Mouse (Mus musculus): ENCODE measurements at regions not wholly inside any gene's neighbourhood (a gene's known extent, or its start where the extent isn't known, plus 50 kb on each side); places are given as distances from the start of the nearest gene placed in this dataset.

DNA sequence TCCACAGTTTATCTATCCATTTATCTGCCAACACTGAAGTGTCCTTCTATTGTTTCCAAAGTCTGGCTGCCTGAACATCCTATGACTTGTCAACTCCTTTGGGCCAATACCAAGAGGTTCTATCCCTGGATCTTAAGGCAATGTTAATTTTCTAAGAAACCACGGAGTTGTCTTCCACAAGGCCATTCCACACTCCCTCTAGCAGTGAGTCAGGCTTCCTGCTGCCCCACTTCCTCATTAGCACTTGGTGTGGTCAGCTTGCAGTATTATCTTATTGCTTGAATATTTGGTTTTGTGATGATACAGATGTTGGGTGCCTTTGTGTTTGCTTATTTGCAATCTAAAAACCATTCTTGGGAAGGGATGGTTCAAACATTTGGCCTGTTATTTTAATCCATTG lies 87.5 kb upstream of the Ppp2r2d start:
- no peaks in the 10 kb centered on the region for H3K4me1 ChIP-seq (ENCODE audit: control insufficient read depth, insufficient read depth, low read length)
- no peak overlapping the region for H3K4me3 ChIP-seq (ENCODE audit: insufficient read depth, low read depth, low read length)
- 61% methylated on average over 1 of the region's 1 CpGs for WGBS
- no peak overlapping the region for H3K27ac ChIP-seq (ENCODE audit: insufficient read depth, low read depth, low read length)
- no peak for TF ChIP-seq CTCF (IDR thresholded peaks at IDR 0.05; ENCODE audit: insufficient read depth, low read depth, low read length)
- TF ChIP-seq POLR2A (IDR thresholded peaks at IDR 0.05; ENCODE audit: insufficient read depth, low read depth, low read length) = no peak

DNA sequence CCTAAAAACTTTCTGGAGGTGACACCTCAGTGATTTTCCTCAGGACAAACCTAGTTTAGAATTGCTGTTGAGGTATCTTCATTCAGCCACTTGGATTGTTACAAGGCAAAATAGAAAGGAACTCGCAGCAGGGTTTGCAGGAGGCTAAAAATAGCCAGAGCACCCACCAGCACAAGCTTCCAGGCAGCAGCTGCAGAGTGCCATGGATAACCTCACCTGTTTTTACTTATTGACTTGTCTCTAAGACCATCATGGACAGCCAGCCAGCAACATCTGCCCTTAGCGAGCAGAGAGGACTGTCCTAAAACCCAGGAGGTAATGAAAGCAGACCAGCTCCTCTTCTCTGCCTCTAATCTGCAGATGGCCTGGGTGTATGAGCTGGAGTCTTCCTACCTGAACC lies 97.4 kb upstream of the Ppp2r2d start:
- WGBS = 46% methylated on average over 2 of the region's 2 CpGs
- Histone ChIP-seq H3K4me3 (ENCODE audit: insufficient read depth, low read depth, low read length) (no peak overlapping the region), H3K27ac (ENCODE audit: insufficient read depth, low read depth, low read length) (no peak overlapping the region), H3K4me1 (ENCODE audit: control insufficient read depth, insufficient read depth, low read length) (peaks cover 11% of the 10 kb centered on the region)
- no peak for TF ChIP-seq POLR2A (IDR thresholded peaks at IDR 0.05; ENCODE audit: insufficient read depth, low read depth, low read length)
- no peak for TF ChIP-seq CTCF (IDR thresholded peaks at IDR 0.05; ENCODE audit: insufficient read depth, low read depth, low read length)

DNA sequence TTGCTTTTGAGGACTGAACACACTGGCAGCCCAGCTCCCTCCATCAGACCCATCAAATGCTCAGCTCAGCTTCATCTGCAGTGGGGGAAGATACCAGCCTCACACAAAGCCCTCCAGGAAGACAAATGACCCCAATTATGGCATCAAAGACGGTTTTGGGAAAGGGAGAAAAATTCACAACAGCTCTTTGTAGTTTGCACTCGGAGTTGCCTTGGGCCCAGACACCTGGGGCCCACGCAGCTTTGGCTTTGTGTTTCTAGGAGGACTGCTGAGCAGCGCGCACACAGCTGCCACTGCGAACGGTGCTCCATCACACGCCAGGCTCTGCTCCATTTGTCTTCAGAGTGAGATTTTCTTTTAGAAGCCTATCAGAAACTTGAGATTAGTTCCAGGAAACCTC lies 99.3 kb upstream of the Ppp2r2d start:
- TF ChIP-seq CTCF (IDR thresholded peaks at IDR 0.05; ENCODE audit: insufficient read depth, low read depth, low read length) (no peak), POLR2A (IDR thresholded peaks at IDR 0.05; ENCODE audit: insufficient read depth, low read depth, low read length) (no peak)
- 72% methylated on average over 8 of the region's 8 CpGs for WGBS
- no peak overlapping the region for H3K27ac ChIP-seq (ENCODE audit: insufficient read depth, low read depth, low read length)
- H3K4me1 ChIP-seq (ENCODE audit: control insufficient read depth, insufficient read depth, low read length) = peaks cover 11% of the 10 kb centered on the region
- H3K4me3 ChIP-seq (ENCODE audit: insufficient read depth, low read depth, low read length) = no peak overlapping the region

DNA sequence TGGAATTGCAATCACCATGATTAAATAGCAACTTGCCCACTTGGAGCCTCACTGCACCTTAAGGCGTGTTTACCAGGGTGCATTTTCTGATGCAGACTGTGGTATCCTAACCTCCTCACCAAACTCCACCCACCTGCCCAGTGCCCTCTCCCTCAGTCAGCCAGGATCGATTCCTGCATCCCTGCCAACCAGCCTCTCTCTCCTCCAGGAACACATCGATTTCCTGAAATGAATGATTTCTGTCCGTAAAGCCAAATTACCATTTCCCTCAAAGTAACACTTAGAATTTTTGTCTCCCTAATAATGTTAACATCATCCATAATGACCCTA lies 103.4 kb upstream of the Ppp2r2d start:
- WGBS = 72% methylated on average over 4 of the region's 4 CpGs
- TF ChIP-seq POLR2A (IDR thresholded peaks at IDR 0.05; ENCODE audit: insufficient read depth, low read depth, low read length) (no peak), CTCF (IDR thresholded peaks at IDR 0.05; ENCODE audit: insufficient read depth, low read depth, low read length) (no peak)
- H3K4me3 ChIP-seq (ENCODE audit: insufficient read depth, low read depth, low read length) = no peak overlapping the region
- no peaks in the 10 kb centered on the region for H3K4me1 ChIP-seq (ENCODE audit: control insufficient read depth, insufficient read depth, low read length)
- no peak overlapping the region for H3K27ac ChIP-seq (ENCODE audit: insufficient read depth, low read depth, low read length)

DNA sequence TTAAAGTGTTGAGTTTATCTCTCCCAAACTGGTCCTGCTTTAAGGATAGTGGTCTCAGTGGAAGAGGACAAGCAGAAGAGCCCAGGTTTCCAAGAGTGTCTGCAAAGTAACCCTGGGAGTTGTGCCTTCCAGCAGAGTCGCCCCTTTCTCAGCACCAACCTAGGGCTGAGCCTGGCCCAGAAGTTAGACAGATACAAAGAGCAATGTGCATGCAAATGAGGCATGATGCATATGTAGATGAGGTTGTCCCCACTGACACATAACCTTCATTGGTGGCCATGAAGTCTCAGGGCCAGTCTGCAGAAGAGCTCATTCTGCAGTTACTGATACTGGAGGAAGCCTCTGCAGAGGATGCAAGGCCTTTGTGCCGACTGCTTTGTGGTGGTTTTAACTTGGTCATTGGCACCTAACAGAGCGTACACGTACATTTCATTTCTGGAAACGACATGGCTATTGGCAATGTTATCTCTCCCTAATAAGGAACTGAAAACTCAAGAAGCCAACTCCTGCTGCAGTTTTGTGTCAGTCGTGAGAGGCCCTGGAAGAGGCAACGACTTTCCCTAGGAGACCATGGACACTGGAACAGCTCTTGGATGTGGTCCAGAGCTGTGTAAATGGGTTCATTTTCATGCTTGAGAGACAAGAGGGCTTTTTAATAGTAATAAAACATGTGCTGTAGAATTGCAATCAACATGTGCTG lies 103.9 kb upstream of the Ppp2r2d start:
- Histone ChIP-seq H3K4me3 (ENCODE audit: insufficient read depth, low read depth, low read length) (no peak overlapping the region), H3K4me1 (ENCODE audit: control insufficient read depth, insufficient read depth, low read length) (no peaks in the 10 kb centered on the region), H3K27ac (ENCODE audit: insufficient read depth, low read depth, low read length) (no peak overlapping the region)
- TF ChIP-seq CTCF (IDR thresholded peaks at IDR 0.05; ENCODE audit: insufficient read depth, low read depth, low read length) = no peak
- TF ChIP-seq POLR2A (IDR thresholded peaks at IDR 0.05; ENCODE audit: insufficient read depth, low read depth, low read length) = no peak
- WGBS = 66% methylated on average over 7 of the region's 7 CpGs

DNA sequence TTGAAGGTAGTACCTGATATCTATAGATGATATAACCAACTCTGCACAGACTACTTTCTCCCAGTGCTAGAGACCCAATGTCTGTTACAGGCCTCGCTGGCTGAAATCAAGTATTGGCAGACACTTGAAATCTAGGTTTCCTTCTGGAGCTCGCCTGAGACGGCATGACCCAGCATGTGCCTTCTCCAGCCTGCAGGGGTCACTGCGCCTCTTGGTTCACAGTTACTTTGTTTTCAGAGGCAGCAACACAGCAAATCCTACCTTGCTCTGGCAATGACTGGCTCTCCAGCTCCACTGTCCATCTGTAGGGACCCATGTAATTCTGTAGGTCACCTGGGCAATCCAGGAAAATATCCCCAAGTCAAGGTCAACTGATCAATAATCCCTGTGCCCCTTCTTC lies 111.6 kb upstream of the Ppp2r2d start:
- WGBS = 59% methylated on average over 4 of the region's 4 CpGs
- TF ChIP-seq CTCF (IDR thresholded peaks at IDR 0.05; ENCODE audit: insufficient read depth, low read depth, low read length) (no peak), POLR2A (IDR thresholded peaks at IDR 0.05; ENCODE audit: insufficient read depth, low read depth, low read length) (no peak)
- H3K27ac ChIP-seq (ENCODE audit: insufficient read depth, low read depth, low read length) = no peak overlapping the region
- H3K4me1 ChIP-seq (ENCODE audit: control insufficient read depth, insufficient read depth, low read length) = no peaks in the 10 kb centered on the region
- H3K4me3 ChIP-seq (ENCODE audit: insufficient read depth, low read depth, low read length) = no peak overlapping the region

DNA sequence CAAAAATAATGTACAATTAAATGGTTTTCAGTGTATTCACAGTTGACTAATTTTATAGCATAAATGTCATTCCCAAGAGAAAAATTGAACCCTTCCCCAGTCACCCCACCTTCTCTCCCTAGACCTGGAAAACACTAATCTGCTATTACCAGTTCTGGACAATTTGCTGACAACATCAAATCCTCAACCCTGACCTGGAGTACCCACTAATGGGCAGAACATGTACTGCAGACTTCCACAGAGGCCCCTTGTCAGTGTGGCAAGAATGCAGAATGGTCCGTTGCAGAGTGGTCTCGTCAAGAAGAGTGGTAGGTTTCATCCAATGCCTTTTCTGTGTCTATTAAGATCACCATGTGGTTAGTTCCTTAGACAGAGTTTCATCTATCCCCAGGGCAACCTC lies 121.0 kb upstream of the Ppp2r2d start:
- WGBS = 90% methylated on average over 2 of the region's 2 CpGs
- Histone ChIP-seq H3K4me1 (ENCODE audit: control insufficient read depth, insufficient read depth, low read length) (no peaks in the 10 kb centered on the region), H3K4me3 (ENCODE audit: insufficient read depth, low read depth, low read length) (no peak overlapping the region), H3K27ac (ENCODE audit: insufficient read depth, low read depth, low read length) (no peak overlapping the region)
- no peak for TF ChIP-seq POLR2A (IDR thresholded peaks at IDR 0.05; ENCODE audit: insufficient read depth, low read depth, low read length)
- no peak for TF ChIP-seq CTCF (IDR thresholded peaks at IDR 0.05; ENCODE audit: insufficient read depth, low read depth, low read length)

DNA sequence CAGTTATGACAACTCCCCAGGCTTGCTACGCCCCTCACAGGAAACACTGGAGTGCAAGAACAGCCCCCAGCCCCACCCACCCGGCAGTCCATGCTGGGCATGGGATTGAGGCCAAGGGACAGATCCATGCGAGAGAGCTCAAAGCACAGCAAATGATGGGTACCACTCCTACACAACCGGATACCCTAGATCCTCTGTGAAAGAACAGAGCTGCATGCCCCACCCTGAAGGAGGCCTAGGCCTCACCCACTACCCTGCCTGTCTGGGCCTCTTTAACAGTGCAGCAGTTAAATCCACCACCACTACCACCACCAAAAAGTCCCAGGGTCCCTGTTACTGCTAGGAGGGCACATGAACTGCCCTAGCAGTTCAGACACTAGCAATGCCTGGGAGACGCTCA lies 126.3 kb upstream of the Ppp2r2d start:
- TF ChIP-seq POLR2A (IDR thresholded peaks at IDR 0.05; ENCODE audit: insufficient read depth, low read depth, low read length) = no peak
- no peak for TF ChIP-seq CTCF (IDR thresholded peaks at IDR 0.05; ENCODE audit: insufficient read depth, low read depth, low read length)
- Histone ChIP-seq H3K27ac (ENCODE audit: insufficient read depth, low read depth, low read length) (no peak overlapping the region), H3K4me3 (ENCODE audit: insufficient read depth, low read depth, low read length) (no peak overlapping the region), H3K4me1 (ENCODE audit: control insufficient read depth, insufficient read depth, low read length) (no peaks in the 10 kb centered on the region)
- WGBS = 79% methylated on average over 5 of the region's 5 CpGs

DNA sequence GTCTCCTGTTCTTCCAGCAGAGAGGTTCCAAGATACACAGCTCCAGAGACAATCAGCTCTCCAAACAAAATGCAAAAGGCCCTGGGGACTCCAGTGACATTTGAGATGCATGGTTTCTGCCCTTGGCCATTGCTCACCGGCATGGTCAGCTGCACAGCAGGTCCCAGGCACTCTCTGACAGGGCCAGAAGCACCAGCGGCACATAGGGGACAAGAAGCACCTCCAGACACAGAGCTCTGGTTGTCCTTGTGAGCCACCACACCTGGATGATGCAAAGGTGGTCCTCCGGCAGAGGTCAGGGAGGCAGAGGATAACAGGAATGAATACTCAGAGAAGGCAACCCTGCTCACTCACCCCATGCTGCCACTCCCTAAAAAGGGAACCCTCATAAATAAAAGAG lies 126.8 kb upstream of the Ppp2r2d start:
- TF ChIP-seq POLR2A (IDR thresholded peaks at IDR 0.05; ENCODE audit: insufficient read depth, low read depth, low read length) (no peak), CTCF (IDR thresholded peaks at IDR 0.05; ENCODE audit: insufficient read depth, low read depth, low read length) (no peak)
- no peak overlapping the region for H3K4me3 ChIP-seq (ENCODE audit: insufficient read depth, low read depth, low read length)
- no peaks in the 10 kb centered on the region for H3K4me1 ChIP-seq (ENCODE audit: control insufficient read depth, insufficient read depth, low read length)
- WGBS = 76% methylated on average over 3 of the region's 3 CpGs
- H3K27ac ChIP-seq (ENCODE audit: insufficient read depth, low read depth, low read length) = no peak overlapping the region

DNA sequence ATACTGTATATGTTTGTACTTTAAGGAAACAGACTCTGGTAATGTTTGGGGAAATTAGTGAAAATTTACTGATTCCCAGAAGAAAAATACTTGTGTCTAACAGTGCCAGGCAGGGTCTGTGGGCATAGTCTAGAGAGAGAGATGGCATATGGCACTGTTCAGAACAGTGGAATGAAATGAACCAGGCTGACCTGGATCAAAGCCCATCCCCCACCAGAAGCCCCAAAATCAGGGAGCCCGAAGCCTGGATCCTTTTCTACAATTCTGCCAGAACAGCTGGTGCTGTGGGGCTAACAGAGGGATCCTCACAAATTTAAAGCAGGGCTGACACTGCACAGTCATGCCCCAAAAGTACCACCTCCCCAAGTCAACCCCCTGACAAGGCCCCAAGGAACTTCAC lies 131.1 kb upstream of the Ppp2r2d start:
- TF ChIP-seq CTCF (IDR thresholded peaks at IDR 0.05; ENCODE audit: insufficient read depth, low read depth, low read length) = no peak
- no peak for TF ChIP-seq POLR2A (IDR thresholded peaks at IDR 0.05; ENCODE audit: insufficient read depth, low read depth, low read length)
- H3K27ac ChIP-seq (ENCODE audit: insufficient read depth, low read depth, low read length) = no peak overlapping the region
- WGBS = 83% methylated on average over 1 of the region's 1 CpGs
- no peak overlapping the region for H3K4me3 ChIP-seq (ENCODE audit: insufficient read depth, low read depth, low read length)
- no peaks in the 10 kb centered on the region for H3K4me1 ChIP-seq (ENCODE audit: control insufficient read depth, insufficient read depth, low read length)
